Mouse (Mus musculus) stomach, embryonic 15.5 days (tissue): ENCODE measurements around the gene Srpx. TPM values are rescaled to one million over a fixed set of nuclear protein-coding genes. Genes with fewer than 3 reads are reported as not detected.

Experiments used
- ATAC-seq: fragments of 200-750 bp; cut with Nextera tagmentation; 2 replicates; pipeline ENCODE4 v1.8.0; 2017; ENCODE audit warnings: low read depth, moderate number of reproducible peaks, moderate TSS enrichment; ENCODE audit not compliant: insufficient read depth, low FRiP score
- H3K27ac ChIP-seq: fragments of 300-500 bp; sonication (generic); 2 replicates; pipeline ENCODE4 v1.5.1; 2015; ENCODE audit warnings: mild to moderate bottlenecking, inconsistent platforms
- H3K27me3 ChIP-seq: fragments of 300-500 bp; sonication (generic); replicated peaks from 2 replicates; pipeline ENCODE4 v1.6.1; 2015; ENCODE audit warnings: inconsistent platforms
- H3K36me3 ChIP-seq: fragments of 300-500 bp; sonication (generic); 2 replicates; pipeline ENCODE4 v1.6.1; 2015; ENCODE audit warnings: inconsistent platforms
- H3K4me1 ChIP-seq: fragments of 300-500 bp; sonication (generic); 2 replicates; pipeline ENCODE4 v1.6.1; 2015; ENCODE audit warnings: inconsistent platforms
- H3K4me2 ChIP-seq: fragments of 300-500 bp; sonication (generic); 2 replicates; pipeline ENCODE4 v1.6.1; 2015; ENCODE audit warnings: mild to moderate bottlenecking, inconsistent platforms
- H3K4me3 ChIP-seq: fragments of 300-500 bp; sonication (generic); replicated peaks from 2 replicates; pipeline ENCODE4 v1.5.1; 2015; ENCODE audit warnings: inconsistent platforms
- H3K9ac ChIP-seq: fragments of 300-500 bp; sonication (generic); 2 replicates; pipeline ENCODE4 v1.6.1; 2015; ENCODE audit warnings: inconsistent platforms
- H3K9me3 ChIP-seq: fragments of 300-500 bp; sonication (generic); 2 replicates; pipeline ENCODE4 v1.6.1; 2016; ENCODE audit warnings: inconsistent platforms
- WGBS: fragments of 180-500 bp; shearing (Covaris S2); methylation state at CpG from one replicate; pipeline ENCODE4 v1.1.7; 2015; 5-methylcytosine and 5-hydroxymethylcytosine counted together
- polyA plus RNA-seq: library from polyadenylated mRNA; unstranded; fragments of >200 nt; fragmentation: Nextera tagmentation; extraction: Ambion mirVana; gene quantifications from 2 replicates; pipeline ENCODE4 v1.2.1, GENCODE M21; 2015

Gene Srpx
- polyA plus RNA-seq = 24.7 and 27.8 TPM in 2 replicates

- Histone ChIP-seq H3K9me3 (no peaks in the 10 kb centered on the region), H3K4me1 (no peaks in the 10 kb centered on the region), H3K27ac (no peak within 1 kb of the TSS), H3K27me3 (no peaks in the 10 kb centered on the region), H3K4me2 (peak within 1 kb of the TSS; percentile 50), H3K36me3 (no peaks in the 10 kb centered on the region), H3K9ac (no peak within 1 kb of the TSS), H3K4me3 (peak within 1 kb of the TSS; percentile 37)
- WGBS = 16% methylated on average over 19 of the region's 19 CpGs
- ATAC-seq = peak; percentile 31; the same call in 1 of the 2 replicates
Measured at GRCm38 (mm10) chrX:10117065-10117719, at the start of gene Srpx. Gene Srpx (minus strand): TSS chrX:10117709.

GRCm38 (mm10) chrX:10152390-10152789 lies 34.9 kb upstream of the Srpx start:
- no peak overlapping the region for H3K4me2 ChIP-seq
- no peak overlapping the region for H3K4me3 ChIP-seq
- no peak overlapping the region for H3K27ac ChIP-seq
- no peaks in the 10 kb centered on the region for H3K27me3 ChIP-seq
- 64% methylated on average over 3 of the region's 3 CpGs for WGBS
- H3K9me3 ChIP-seq = no peaks in the 10 kb centered on the region
- H3K36me3 ChIP-seq = no peaks in the 10 kb centered on the region
- H3K4me1 ChIP-seq = no peaks in the 10 kb centered on the region
- H3K9ac ChIP-seq = no peak overlapping the region
- no peak for ATAC-seq

GRCm38 (mm10) chrX:10115780-10116179 lies 1.7 kb downstream of the Srpx start:
- no peak for ATAC-seq
- WGBS = 52% methylated on average over 3 of the region's 3 CpGs
- H3K9me3 ChIP-seq = no peaks in the 10 kb centered on the region
- no peak overlapping the region for H3K9ac ChIP-seq
- H3K4me3 ChIP-seq = no peak overlapping the region
- H3K27ac ChIP-seq = no peak overlapping the region
- H3K4me1 ChIP-seq = no peaks in the 10 kb centered on the region
- no peaks in the 10 kb centered on the region for H3K36me3 ChIP-seq
- H3K4me2 ChIP-seq = no peak overlapping the region
- H3K27me3 ChIP-seq = no peaks in the 10 kb centered on the region

GRCm38 (mm10) chrX:10110736-10111135 lies 6.8 kb downstream of the Srpx start:
- no peaks in the 10 kb centered on the region for H3K9me3 ChIP-seq
- no peak overlapping the region for H3K4me2 ChIP-seq
- no peaks in the 10 kb centered on the region for H3K27me3 ChIP-seq
- H3K9ac ChIP-seq = no peak overlapping the region
- no peak overlapping the region for H3K4me3 ChIP-seq
- no peaks in the 10 kb centered on the region for H3K36me3 ChIP-seq
- 58% methylated on average over 1 of the region's 1 CpGs for WGBS
- no peak overlapping the region for H3K27ac ChIP-seq
- ATAC-seq = no peak
- H3K4me1 ChIP-seq = no peaks in the 10 kb centered on the region

- Histone ChIP-seq H3K9me3 (no peaks in the 10 kb centered on the region), H3K27me3 (no peaks in the 10 kb centered on the region), H3K36me3 (no peaks in the 10 kb centered on the region), H3K27ac (no peak overlapping the region), H3K4me2 (no peak overlapping the region), H3K4me3 (no peak overlapping the region), H3K9ac (no peak overlapping the region), H3K4me1 (no peaks in the 10 kb centered on the region)
- 51% methylated on average over 4 of the region's 4 CpGs for WGBS
- ATAC-seq = no peak
Measured at GRCm38 (mm10) chrX:10108558-10108957, 9.0 kb downstream of the Srpx start.

GRCm38 (mm10) chrX:10105475-10105874 lies 12.0 kb downstream of the Srpx start:
- H3K4me3 ChIP-seq = no peak overlapping the region
- H3K4me1 ChIP-seq = no peaks in the 10 kb centered on the region
- H3K27me3 ChIP-seq = no peaks in the 10 kb centered on the region
- H3K9me3 ChIP-seq = no peaks in the 10 kb centered on the region
- H3K4me2 ChIP-seq = no peak overlapping the region
- no peak overlapping the region for H3K27ac ChIP-seq
- ATAC-seq = no peak
- H3K36me3 ChIP-seq = no peaks in the 10 kb centered on the region
- H3K9ac ChIP-seq = no peak overlapping the region
- 51% methylated on average over 5 of the region's 5 CpGs for WGBS

- no peak for ATAC-seq
Measured at GRCm38 (mm10) chrX:10102739-10103138, 14.8 kb downstream of the Srpx start.

GRCm38 (mm10) chrX:10095797-10096196 lies 21.7 kb downstream of the Srpx start:
- ATAC-seq = no peak
- WGBS = 78% methylated on average over 3 of the region's 3 CpGs
- H3K27ac ChIP-seq = no peak overlapping the region
- no peaks in the 10 kb centered on the region for H3K9me3 ChIP-seq
- H3K36me3 ChIP-seq = no peaks in the 10 kb centered on the region
- no peaks in the 10 kb centered on the region for H3K4me1 ChIP-seq
- no peak overlapping the region for H3K4me2 ChIP-seq
- H3K9ac ChIP-seq = no peak overlapping the region
- H3K4me3 ChIP-seq = no peak overlapping the region
- H3K27me3 ChIP-seq = no peaks in the 10 kb centered on the region

More at GRCm38 (mm10) chrX:10102739-10103138, 14.8 kb downstream of the Srpx start:
- Histone ChIP-seq H3K27ac (no peak overlapping the region), H3K4me1 (no peaks in the 10 kb centered on the region), H3K4me3 (no peak overlapping the region), H3K36me3 (no peaks in the 10 kb centered on the region), H3K9me3 (no peaks in the 10 kb centered on the region), H3K4me2 (no peak overlapping the region), H3K9ac (no peak overlapping the region), H3K27me3 (no peaks in the 10 kb centered on the region)
- 92% methylated on average over 1 of the region's 1 CpGs for WGBS

GRCm38 (mm10) chrX:10080385-10080784 lies 37.1 kb downstream of the Srpx start:
- Histone ChIP-seq H3K9ac (no peak overlapping the region), H3K27me3 (no peaks in the 10 kb centered on the region), H3K9me3 (no peaks in the 10 kb centered on the region), H3K36me3 (no peaks in the 10 kb centered on the region), H3K4me2 (no peak overlapping the region), H3K27ac (no peak overlapping the region), H3K4me3 (no peak overlapping the region), H3K4me1 (no peaks in the 10 kb centered on the region)
- 81% methylated on average over 3 of the region's 3 CpGs for WGBS
- no peak for ATAC-seq

- Histone ChIP-seq H3K27me3 (no peaks in the 10 kb centered on the region), H3K4me2 (no peak overlapping the region), H3K27ac (no peak overlapping the region), H3K4me1 (no peaks in the 10 kb centered on the region), H3K9ac (no peak overlapping the region), H3K9me3 (no peaks in the 10 kb centered on the region), H3K4me3 (no peak overlapping the region), H3K36me3 (no peaks in the 10 kb centered on the region)
- no peak for ATAC-seq
- WGBS = 63% methylated on average over 1 of the region's 1 CpGs
Measured at GRCm38 (mm10) chrX:10079981-10080380, 37.5 kb downstream of the Srpx start.

- WGBS = 81% methylated on average over 3 of the region's 3 CpGs
- Histone ChIP-seq H3K27ac (no peak overlapping the region), H3K9me3 (no peaks in the 10 kb centered on the region), H3K36me3 (no peaks in the 10 kb centered on the region), H3K4me3 (no peak overlapping the region), H3K27me3 (no peaks in the 10 kb centered on the region), H3K4me2 (no peak overlapping the region), H3K9ac (no peak overlapping the region), H3K4me1 (no peaks in the 10 kb centered on the region)
- no peak for ATAC-seq
Measured at GRCm38 (mm10) chrX:10073966-10074365, 43.5 kb downstream of the Srpx start.

- Histone ChIP-seq H3K4me2 (no peak overlapping the region), H3K4me1 (no peaks in the 10 kb centered on the region), H3K27me3 (no peaks in the 10 kb centered on the region), H3K4me3 (no peak overlapping the region), H3K9me3 (no peaks in the 10 kb centered on the region), H3K9ac (no peak overlapping the region), H3K36me3 (no peaks in the 10 kb centered on the region), H3K27ac (no peak overlapping the region)
- WGBS = 60% methylated on average over 2 of the region's 2 CpGs
- ATAC-seq = no peak
Measured at GRCm38 (mm10) chrX:10071529-10071928, 46.0 kb downstream of the Srpx start.

- no peaks in the 10 kb centered on the region for H3K36me3 ChIP-seq
- H3K9me3 ChIP-seq = no peaks in the 10 kb centered on the region
- ATAC-seq = no peak
- H3K27me3 ChIP-seq = no peaks in the 10 kb centered on the region
- no peak overlapping the region for H3K27ac ChIP-seq
- no peaks in the 10 kb centered on the region for H3K4me1 ChIP-seq
- H3K4me2 ChIP-seq = no peak overlapping the region
- H3K9ac ChIP-seq = no peak overlapping the region
- H3K4me3 ChIP-seq = no peak overlapping the region
- 19% methylated on average over 6 of the region's 6 CpGs for WGBS
Measured at GRCm38 (mm10) chrX:10070689-10071088, 46.8 kb downstream of the Srpx start.
